Mouse (Mus musculus): ENCODE measurements around the gene Wdr62. TPM values are rescaled to one million over a fixed set of nuclear protein-coding genes. Genes with fewer than 3 reads are reported as not detected.

Gene Wdr62
- polyA plus RNA-seq, 1 experiment from 2014 or later = 8.7 TPM

Other genes with a start within 250 kb of the Wdr62 start
- gene Zfp14, start 229.0 kb downstream of the Wdr62 start, polyA plus RNA-seq (2014; fragmentation: Nextera tagmentation; extraction: Ambion mirVana) = 4.0 and 4.8 TPM in 2 replicates
- 4.2 and 4.8 TPM in 2 replicates for gene Zfp82, start 207.5 kb downstream of the Wdr62 start, polyA plus RNA-seq (2014; fragmentation: Nextera tagmentation; extraction: Ambion mirVana)
- gene Gm26920, start 190.0 kb downstream of the Wdr62 start, polyA plus RNA-seq (2014; fragmentation: Nextera tagmentation; extraction: Ambion mirVana) = 0.70 TPM in 1 of 2 replicates, not detected in the other
- gene Zfp566, start 189.9 kb downstream of the Wdr62 start, polyA plus RNA-seq (2014; fragmentation: Nextera tagmentation; extraction: Ambion mirVana) = 5.2 and 6.4 TPM in 2 replicates
- 85.2 and 91.3 TPM in 2 replicates for gene Zfp260, start 185.6 kb downstream of the Wdr62 start, polyA plus RNA-seq (2014; fragmentation: Nextera tagmentation; extraction: Ambion mirVana)
- 6.4 and 8.5 TPM in 2 replicates for gene Zfp382, start 158.5 kb downstream of the Wdr62 start, polyA plus RNA-seq (2014; fragmentation: Nextera tagmentation; extraction: Ambion mirVana)
- gene Zfp146, start 110.7 kb downstream of the Wdr62 start, polyA plus RNA-seq (2014; fragmentation: Nextera tagmentation; extraction: Ambion mirVana) = 7.2 and 9.0 TPM in 2 replicates
- 544 and 589 TPM in 2 replicates for gene Cox7a1, start 96.3 kb downstream of the Wdr62 start, polyA plus RNA-seq (2014; fragmentation: Nextera tagmentation; extraction: Ambion mirVana)
- gene Capns1, start 81.6 kb downstream of the Wdr62 start, polyA plus RNA-seq (2014; fragmentation: Nextera tagmentation; extraction: Ambion mirVana) = 63.0 and 73.7 TPM in 2 replicates
- 126 and 145 TPM in 2 replicates for gene Polr2i, start 48.5 kb downstream of the Wdr62 start, polyA plus RNA-seq (2014; fragmentation: Nextera tagmentation; extraction: Ambion mirVana)
- 137 and 144 TPM in 2 replicates for gene Tbcb, start 48.1 kb downstream of the Wdr62 start, polyA plus RNA-seq (2014; fragmentation: Nextera tagmentation; extraction: Ambion mirVana)
- not detected in 2 replicates for gene Ovol3, start 44.7 kb downstream of the Wdr62 start, polyA plus RNA-seq (2014; fragmentation: Nextera tagmentation; extraction: Ambion mirVana)
- gene Thap8, start 325 bp downstream of the Wdr62 start, polyA plus RNA-seq (2014; fragmentation: Nextera tagmentation; extraction: Ambion mirVana) = 0.35 and 0.72 TPM in 2 replicates
- gene Clip3, start 11.3 kb upstream of the Wdr62 start, polyA plus RNA-seq (2014; fragmentation: Nextera tagmentation; extraction: Ambion mirVana) = 10.1 and 12.8 TPM in 2 replicates
- 68.9 and 70.6 TPM in 2 replicates for gene Alkbh6, start 28.3 kb upstream of the Wdr62 start, polyA plus RNA-seq (2014; fragmentation: Nextera tagmentation; extraction: Ambion mirVana)
- 8.1 and 13.0 TPM in 2 replicates for gene Syne4, start 34.4 kb upstream of the Wdr62 start, polyA plus RNA-seq (2014; fragmentation: Nextera tagmentation; extraction: Ambion mirVana)
- gene E130208F15Rik, start 41.3 kb upstream of the Wdr62 start, polyA plus RNA-seq (2014; fragmentation: Nextera tagmentation; extraction: Ambion mirVana) = not detected in 2 replicates
- 17.9 and 18.7 TPM in 2 replicates for gene Sdhaf1, start 43.5 kb upstream of the Wdr62 start, polyA plus RNA-seq (2014; fragmentation: Nextera tagmentation; extraction: Ambion mirVana)
- 0.86 and 1.3 TPM in 2 replicates for gene Lrfn3, start 82.4 kb upstream of the Wdr62 start, polyA plus RNA-seq (2014; fragmentation: Nextera tagmentation; extraction: Ambion mirVana)
- 37.1 and 44.5 TPM in 2 replicates for gene Tyrobp, start 133.3 kb upstream of the Wdr62 start, polyA plus RNA-seq (2014; fragmentation: Nextera tagmentation; extraction: Ambion mirVana)
- gene Hcst, start 139.4 kb upstream of the Wdr62 start, polyA plus RNA-seq (2014; fragmentation: Nextera tagmentation; extraction: Ambion mirVana) = 0.54 and 0.89 TPM in 2 replicates
- gene Nfkbid, start 141.3 kb upstream of the Wdr62 start, polyA plus RNA-seq (2014; fragmentation: Nextera tagmentation; extraction: Ambion mirVana) = 1.00 and 1.1 TPM in 2 replicates
- 14.7 and 21.2 TPM in 2 replicates for gene Aplp1, start 165.1 kb upstream of the Wdr62 start, polyA plus RNA-seq (2014; fragmentation: Nextera tagmentation; extraction: Ambion mirVana)
- 0.05 and 0.26 TPM in 2 replicates for gene Kirrel2, start 177.3 kb upstream of the Wdr62 start, polyA plus RNA-seq (2014; fragmentation: Nextera tagmentation; extraction: Ambion mirVana)
- 0.08 and 0.14 TPM in 2 replicates for gene Nphs1, start 177.9 kb upstream of the Wdr62 start, polyA plus RNA-seq (2014; fragmentation: Nextera tagmentation; extraction: Ambion mirVana)
- not detected in 2 replicates for gene Prodh2, start 213.2 kb upstream of the Wdr62 start, polyA plus RNA-seq (2014; fragmentation: Nextera tagmentation; extraction: Ambion mirVana)

Measured in heart, embryonic 14.5 days (tissue).